Mouse (Mus musculus) yolk sac, embryonic 10.5 days (tissue): ENCODE measurements at regions not wholly inside any gene's neighbourhood (a gene's known extent, or its start where the extent isn't known, plus 50 kb on each side); places are given as distances from the start of the nearest gene placed in this dataset.

Experiments used
- DNase-seq: peaks from one replicate; pipeline ENCODE4 v3.0.0-alpha.2; 2017; ENCODE audit warnings: low spot score

GRCm38 (mm10) chr12:51018185-51018584 lies 329.7 kb upstream of the G2e3 start:
- no peak for DNase-seq

GRCm38 (mm10) chr12:51016081-51016480 lies 331.8 kb upstream of the G2e3 start:
- no peak for DNase-seq

- no peak for DNase-seq
Observed at GRCm38 (mm10) chr12:51009644-51010043, 338.2 kb upstream of the G2e3 start.

GRCm38 (mm10) chr12:51001722-51002592 lies 345.9 kb upstream of the G2e3 start:
- DNase-seq = no peak

- no peak for DNase-seq
Observed at GRCm38 (mm10) chr12:51001096-51001495, 346.8 kb upstream of the G2e3 start.

- no peak for DNase-seq
Observed at GRCm38 (mm10) chr12:51000281-51001075, 347.4 kb upstream of the G2e3 start.

- DNase-seq = peak; percentile 38
Observed at GRCm38 (mm10) chr12:50999295-51000237, 348.3 kb upstream of the G2e3 start.

- no peak for DNase-seq
Observed at GRCm38 (mm10) chr12:50995664-50996063, 346.8 kb upstream of the Prkd1 start.

GRCm38 (mm10) chr12:50989561-50990325 lies 340.8 kb upstream of the Prkd1 start:
- DNase-seq = peak; percentile 25

- no peak for DNase-seq
Observed at GRCm38 (mm10) chr12:50981318-50981717, 332.4 kb upstream of the Prkd1 start.

GRCm38 (mm10) chr12:50980800-50981199 lies 331.9 kb upstream of the Prkd1 start:
- no peak for DNase-seq

- no peak for DNase-seq
Observed at GRCm38 (mm10) chr12:50970759-50971122, 321.8 kb upstream of the Prkd1 start.

- DNase-seq = no peak
Observed at GRCm38 (mm10) chr12:50969887-50970758, 321.2 kb upstream of the Prkd1 start.

GRCm38 (mm10) chr12:50969402-50969801 lies 320.5 kb upstream of the Prkd1 start:
- no peak for DNase-seq

GRCm38 (mm10) chr12:50967168-50967810 lies 318.4 kb upstream of the Prkd1 start:
- no peak for DNase-seq

- DNase-seq = no peak
Observed at GRCm38 (mm10) chr12:50953971-50954370, 305.1 kb upstream of the Prkd1 start.

GRCm38 (mm10) chr12:50947035-50947434 lies 298.1 kb upstream of the Prkd1 start:
- DNase-seq = no peak

- DNase-seq = peak; percentile 34
Observed at GRCm38 (mm10) chr12:50943741-50944521, 295.0 kb upstream of the Prkd1 start.

GRCm38 (mm10) chr12:50943340-50943739 lies 294.4 kb upstream of the Prkd1 start:
- no peak for DNase-seq
